Mouse (Mus musculus) stomach, postnatal 0 days (tissue): ENCODE measurements at regions not wholly inside any gene's neighbourhood (a gene's known extent, or its start where the extent isn't known, plus 50 kb on each side); places are given as distances from the start of the nearest gene placed in this dataset.

Source experiments
- CTCF ChIP-seq: IDR thresholded peaks from 2 replicates; pipeline ENCODE4 v1.5.1; 2016; ENCODE audit warnings: antibody characterized with exemption, low read depth, mild to moderate bottlenecking, moderate library complexity
- EP300 ChIP-seq: optimal IDR thresholded peaks from 2 replicates; pipeline ENCODE3; 2016; ENCODE audit warnings: antibody characterized with exemption

DNA sequence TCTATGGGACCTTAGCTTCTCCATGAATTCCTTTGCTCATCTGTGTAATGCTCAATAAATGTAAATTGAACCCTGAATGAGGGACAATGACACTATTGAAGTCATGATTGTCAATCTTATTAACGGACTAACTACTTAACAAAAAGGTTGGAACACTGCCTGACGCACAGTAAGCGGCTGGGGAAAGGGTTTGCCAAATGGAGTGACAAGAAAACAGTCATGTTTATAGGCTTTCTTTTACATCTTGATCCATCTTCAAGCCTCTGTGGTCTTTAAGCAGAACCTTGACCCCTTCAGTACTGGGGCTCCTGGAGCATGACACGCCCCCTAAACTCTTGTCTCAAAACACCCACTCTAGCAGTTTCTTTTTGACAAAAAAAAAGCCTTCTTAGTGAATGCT is 1326.6 kb upstream of the A1bg start:
- TF ChIP-seq CTCF: no peak
- no peak for TF ChIP-seq EP300
